Mouse (Mus musculus): Measurements from ENCODE around the gene Tcam1. TPM values are rescaled to one million over a fixed set of nuclear protein-coding genes. Genes with fewer than 3 reads are reported as not detected.

Gene Tcam1
- polyA plus RNA-seq, 1 experiment: not detected

DNA sequence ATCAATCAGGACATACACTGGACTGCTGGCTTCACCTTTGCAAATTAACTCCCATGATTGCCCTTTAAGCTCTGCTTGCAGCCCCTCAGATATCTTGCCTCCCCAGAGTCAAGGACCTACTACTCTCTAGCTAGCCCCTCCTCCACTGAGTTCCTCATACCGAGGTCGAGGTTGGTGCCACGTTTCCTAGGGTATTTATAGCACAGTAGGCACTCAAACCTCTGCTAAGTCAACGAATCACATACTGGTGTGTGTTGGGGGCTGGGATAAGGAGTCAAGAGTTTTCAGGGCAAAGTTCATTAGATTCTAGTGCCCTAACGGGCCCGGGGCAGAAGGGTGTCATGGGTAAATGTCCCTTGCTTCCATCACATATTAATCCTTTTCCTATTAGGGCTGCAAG lies 52.7 kb downstream of the Tcam1 start:
- no peak for TF ChIP-seq GATA1 (IDR thresholded peaks at IDR 0.05; ENCODE audit: low read length)

- no peak for TF ChIP-seq GATA1 (IDR thresholded peaks at IDR 0.05; ENCODE audit: low read length)
Measured at GRCm38 (mm10) chr11:106329682-106330081, 53.2 kb downstream of the Tcam1 start.

- TF ChIP-seq GATA1 (IDR thresholded peaks at IDR 0.05; ENCODE audit: low read length): no peak
Measured at GRCm38 (mm10) chr11:106332458-106332857, 56.0 kb downstream of the Tcam1 start.

DNA sequence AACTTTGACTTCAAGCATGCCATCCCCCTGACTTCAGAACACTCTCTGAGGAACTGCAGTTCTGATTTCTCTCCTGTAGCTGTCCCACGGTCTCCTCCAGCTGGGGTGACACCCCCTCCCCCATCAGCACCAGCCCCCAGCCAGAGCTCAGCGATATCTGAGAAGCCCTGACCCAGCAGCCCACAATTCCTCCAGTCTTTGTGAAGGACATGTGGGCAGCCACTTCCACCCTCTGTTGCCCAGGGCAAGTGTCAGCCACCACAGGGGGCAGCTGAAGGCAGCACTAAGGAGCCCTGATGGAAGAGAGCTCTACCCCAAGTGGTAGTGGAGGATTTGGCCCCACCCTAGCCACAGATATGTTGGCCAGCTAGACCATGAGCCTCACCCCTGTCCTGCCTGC lies 57.6 kb downstream of the Tcam1 start:
- TF ChIP-seq GATA1 (IDR thresholded peaks at IDR 0.05; ENCODE audit: low read length): no peak

DNA sequence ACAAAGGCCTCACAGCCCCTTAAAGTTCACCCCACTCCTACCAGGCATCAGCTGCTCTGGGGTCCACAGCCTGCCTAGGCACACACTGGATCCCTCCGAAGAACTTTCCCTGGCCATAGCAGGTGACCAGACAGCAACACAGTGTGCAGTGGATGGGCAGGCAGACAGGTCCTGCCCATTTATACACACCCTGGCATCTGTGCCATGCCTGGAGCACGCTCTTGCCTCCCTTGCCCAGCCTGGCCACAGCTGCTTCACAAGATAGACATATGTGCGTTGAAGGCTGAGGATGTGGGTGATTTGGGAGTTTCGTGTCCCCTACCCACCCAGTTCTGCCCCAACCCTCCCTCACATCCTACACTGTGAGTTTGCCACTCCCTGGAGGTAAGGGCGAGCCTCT lies 61.6 kb downstream of the Tcam1 start:
- no peak for TF ChIP-seq GATA1 (IDR thresholded peaks at IDR 0.05; ENCODE audit: low read length)

Other genes with a start within 250 kb of the Tcam1 start
- gene Dcaf7, start 239.8 kb upstream of the Tcam1 start, polyA plus RNA-seq (2012): 37.1 and 91.6 TPM in 2 replicates
- 19.8 and 20.1 TPM in 2 replicates for gene Taco1, start 210.6 kb upstream of the Tcam1 start, polyA plus RNA-seq (2012)
- 3.1 and 3.5 TPM in 2 replicates for gene Map3k3, start 192.1 kb upstream of the Tcam1 start, polyA plus RNA-seq (2012)
- not detected in 2 replicates for gene Gm10840, start 115.8 kb upstream of the Tcam1 start, polyA plus RNA-seq (2012)
- gene Limd2, start 115.8 kb upstream of the Tcam1 start, polyA plus RNA-seq (2012): 218 and 245 TPM in 2 replicates
- gene Strada, start 74.5 kb upstream of the Tcam1 start, polyA plus RNA-seq (2012): 34.1 and 40.1 TPM in 2 replicates
- gene Ccdc47, start 60.3 kb upstream of the Tcam1 start, polyA plus RNA-seq (2012): 2.1 and 3.0 TPM in 2 replicates
- 29.6 and 36.2 TPM in 2 replicates for gene Ddx42, start 59.7 kb upstream of the Tcam1 start, polyA plus RNA-seq (2012)
- 7.3 and 23.1 TPM in 2 replicates for gene Ftsj3, start 20.6 kb upstream of the Tcam1 start, polyA plus RNA-seq (2012)
- 54.4 and 72.5 TPM in 2 replicates for gene Psmc5, start 20.5 kb upstream of the Tcam1 start, polyA plus RNA-seq (2012)
- 109 and 155 TPM in 2 replicates for gene Smarcd2, start 3.7 kb upstream of the Tcam1 start, polyA plus RNA-seq (2012)
- gene Gh, start 25.2 kb downstream of the Tcam1 start, polyA plus RNA-seq (2012): not detected in 2 replicates
- not detected in 2 replicates for gene Cd79b, start 38.1 kb downstream of the Tcam1 start, polyA plus RNA-seq (2012)
- not detected in 2 replicates for gene Scn4a, start 76.6 kb downstream of the Tcam1 start, polyA plus RNA-seq (2012)
- gene Prr29, start 88.8 kb downstream of the Tcam1 start, polyA plus RNA-seq (2012): not detected in 2 replicates
- gene Icam2, start 111.4 kb downstream of the Tcam1 start, polyA plus RNA-seq (2012): 50.5 and 63.1 TPM in 2 replicates
- 6.6 and 10.8 TPM in 2 replicates for gene Ern1, start 211.2 kb downstream of the Tcam1 start, polyA plus RNA-seq (2012)